ENCODE assay signal across 16 mouse cellular contexts in genomic region chr11:101953441-101953840, GRCm38 (mm10). TPM values are rescaled to one million over a fixed set of nuclear protein-coding genes. Genes with fewer than 3 reads are reported as not detected.
A peak's percentile ranks its signal among the peaks of the same experiment; 100 is the strongest.
DNase-seq lines count a peak whose midpoint lies in the region; ATAC-seq and TF ChIP-seq lines count a peak whose summit lies in the region.
"Had no signal": no experiment of that assay in that cellular context is flagged by ENCODE, and none has a peak within 500 bp of the region (broad histone marks: within the 10 kb centered on the region; RNA-seq: fewer than 3 reads in every experiment).

No protein-coding gene starts in this region.

- TF ChIP-seq CTCF in liver, adult 2 months (IDR thresholded peaks at IDR 0.05; ENCODE audit: low read depth, low read length): no peak

- 35% methylated on average over 4 of the region's 4 CpGs for WGBS in heart, embryonic 12.5 days
- 38% methylated on average over 4 of the region's 4 CpGs for WGBS in liver, adult 2 months
- 63% methylated on average over 4 of the region's 4 CpGs for WGBS in intestine, embryonic 14.5 days
- 44% methylated on average over 4 of the region's 4 CpGs for WGBS in stomach, embryonic 15.5 days

- no peaks in the 10 kb centered on the region for H3K79me2 ChIP-seq in liver, adult 2 months (ENCODE audit: control insufficient read depth, insufficient read depth, low read length)

- H3K36me3 ChIP-seq in heart, embryonic 12.5 days: no peaks in the 10 kb centered on the region
- H3K36me3 ChIP-seq in liver, adult 2 months (ENCODE audit: control insufficient read depth, insufficient read depth, low read length): no peaks in the 10 kb centered on the region
- H3K36me3 ChIP-seq in intestine, embryonic 14.5 days (ENCODE audit: control insufficient read depth, insufficient read depth, low read length): no peaks in the 10 kb centered on the region
- no peaks in the 10 kb centered on the region for H3K36me3 ChIP-seq in stomach, embryonic 15.5 days

- H3K9ac ChIP-seq in heart, embryonic 12.5 days: no peak overlapping the region
- H3K9ac ChIP-seq in liver, adult 2 months (ENCODE audit: low read depth, low read length): no peak overlapping the region
- H3K9ac ChIP-seq in intestine, embryonic 14.5 days (ENCODE audit: low read length): no peak overlapping the region
- no peak overlapping the region for H3K9ac ChIP-seq in stomach, embryonic 15.5 days

- H3K27me3 ChIP-seq in heart, embryonic 12.5 days (replicated peaks): peaks cover 10% of the 10 kb centered on the region; the same call in 1 of the 2 replicates
- H3K27me3 ChIP-seq in liver, adult 2 months (ENCODE audit: control insufficient read depth, insufficient read depth, low read length): no peaks in the 10 kb centered on the region
- 0 out of 2 replicates have a peak, but pooled peaks cover 4% of the 10 kb centered on the region for H3K27me3 ChIP-seq in intestine, embryonic 14.5 days (replicated peaks; ENCODE audit: control insufficient read depth, insufficient read depth, low read length)
- no peaks in the 10 kb centered on the region for H3K27me3 ChIP-seq in stomach, embryonic 15.5 days (replicated peaks)

- no peak overlapping the region for H3K4me3 ChIP-seq in heart, embryonic 12.5 days
- H3K4me3 ChIP-seq in liver, adult 2 months (ENCODE audit: insufficient read depth, low read depth, low read length): no peak overlapping the region
- H3K4me3 ChIP-seq in intestine, embryonic 14.5 days (ENCODE audit: low read depth, low read length): no peak overlapping the region
- no peak overlapping the region for H3K4me3 ChIP-seq in stomach, embryonic 15.5 days (replicated peaks)

- no peaks in the 10 kb centered on the region for H3K9me3 ChIP-seq in heart, embryonic 12.5 days (replicated peaks)
- no peaks in the 10 kb centered on the region for H3K9me3 ChIP-seq in intestine, embryonic 14.5 days (ENCODE audit: control insufficient read depth, low read length)
- no peaks in the 10 kb centered on the region for H3K9me3 ChIP-seq in stomach, embryonic 15.5 days

- H3K27ac ChIP-seq in heart, embryonic 12.5 days (ENCODE audit: poor library complexity, severe bottlenecking): peak overlapping the region; percentile 77
- peak overlapping the region; percentile 66 for H3K27ac ChIP-seq in liver, adult 2 months (replicated peaks; ENCODE audit: insufficient read depth, low read depth, low read length)
- H3K27ac ChIP-seq in intestine, embryonic 14.5 days (ENCODE audit: low read depth): 0 out of 2 replicates have a peak overlapping the region, but pooled peaks have one; percentile 43
- H3K27ac ChIP-seq in stomach, embryonic 15.5 days: peak overlapping the region; percentile 63; the same call in 1 of the 2 replicates

- TF ChIP-seq POLR2A in liver, adult 2 months (IDR thresholded peaks at IDR 0.05; ENCODE audit: extremely low read depth, insufficient read depth, low read length): no peak

- H3K4me2 ChIP-seq in heart, embryonic 12.5 days: peak overlapping the region; percentile 44; the same call in 1 of the 2 replicates
- peak overlapping the region; percentile 33; the same call in 1 of the 2 replicates for H3K4me2 ChIP-seq in intestine, embryonic 14.5 days (ENCODE audit: low read length)
- peak overlapping the region; percentile 36 for H3K4me2 ChIP-seq in stomach, embryonic 15.5 days

- DNase-seq in heart, adult 9 months (ENCODE audit: low spot score in 2 of 2): no peak
- no peak for DNase-seq in liver, adult 2 months (ENCODE audit: extremely low read depth, low read depth, low spot score)
- no peak for DNase-seq in liver
- no peak for DNase-seq in intestine, embryonic 14.5 days (ENCODE audit: low spot score)
- DNase-seq in thymus, postnatal 14 days: no peak
- DNase-seq: cerebellum, adult 2 months; layer of hippocampus, adult 9-11 months; retina, postnatal 1 day had no signal

- peaks cover 48% of the 10 kb centered on the region for H3K4me1 ChIP-seq in heart, embryonic 12.5 days (replicated peaks)
- H3K4me1 ChIP-seq in liver, adult 2 months (ENCODE audit: control insufficient read depth, insufficient read depth, low read length): no peaks in the 10 kb centered on the region; the same call in 1 of the 2 replicates
- peaks cover 11% of the 10 kb centered on the region for H3K4me1 ChIP-seq in intestine, embryonic 14.5 days (replicated peaks; ENCODE audit: control insufficient read depth, insufficient read depth, low read length)
- peaks cover 11% of the 10 kb centered on the region; the same call in 1 of the 2 replicates for H3K4me1 ChIP-seq in stomach, embryonic 15.5 days

- peak; percentile 29; the same call in 1 of the 2 replicates for ATAC-seq in heart, embryonic 12.5 days (ENCODE audit: insufficient number of reproducible peaks, low FRiP score)
- no peak for ATAC-seq in intestine, embryonic 14.5 days (replicated peaks; ENCODE audit: low FRiP score, low TSS enrichment, low read depth)
- no peak for ATAC-seq in stomach, embryonic 15.5 days (ENCODE audit: insufficient read depth, low FRiP score, low read depth)
- ATAC-seq: activated CD4-positive, CD25-positive, alpha-beta regulatory T cell, adult 4 months had no signal

RNA-seq across cellular contexts. Expression of gene Sost, which starts 13.4 kb away (rescaled TPM):
- 0.77 and 1.6 TPM in 2 replicates for polyA plus RNA-seq in heart, embryonic 12.5 days (2016; fragmentation: Nextera tagmentation; extraction: Ambion mirVana)
- not detected in 2 replicates for total RNA-seq in liver, adult 2 months (2014; rRNA removed)
- polyA plus RNA-seq in liver, adult 2 months (2012; rRNA removed): 0.04 and 0.10 TPM in 2 replicates
- not detected in 2 replicates for polyA plus RNA-seq in intestine, embryonic 14.5 days (2014; fragmentation: Nextera tagmentation; extraction: Ambion mirVana)
- polyA plus RNA-seq in stomach, embryonic 15.5 days (2015; fragmentation: Nextera tagmentation; extraction: Ambion mirVana): 0.08 and 0.10 TPM in 2 replicates
- total RNA-seq: hematopoietic stem cell, adult 5-6 weeks had no signal
- polyA plus RNA-seq: activated CD4-positive, CD25-positive, alpha-beta regulatory T cell, adult 4 months; neural tube, embryonic 14.5 days had no signal

RNA-seq across cellular contexts. Expression of gene Cfap97d1, which starts 30.6 kb away (rescaled TPM):
- not detected in 2 replicates for polyA plus RNA-seq in heart, embryonic 12.5 days (2016; fragmentation: Nextera tagmentation; extraction: Ambion mirVana)
- not detected in 2 replicates for total RNA-seq in liver, adult 2 months (2014; rRNA removed)
- polyA plus RNA-seq in liver, adult 2 months (2012; rRNA removed): not detected in 2 replicates
- not detected in 2 replicates for polyA plus RNA-seq in intestine, embryonic 14.5 days (2014; fragmentation: Nextera tagmentation; extraction: Ambion mirVana)
- polyA plus RNA-seq in stomach, embryonic 15.5 days (2015; fragmentation: Nextera tagmentation; extraction: Ambion mirVana): not detected in 2 replicates
- total RNA-seq: hematopoietic stem cell, adult 5-6 weeks; midbrain, postnatal 0 days had no signal
- polyA plus RNA-seq: activated CD4-positive, CD25-positive, alpha-beta regulatory T cell, adult 4 months; cerebellum, adult 2 months; frontal cortex, adult 2 months; limb, embryonic 11.5 days; midbrain, postnatal 0 days; neural tube, embryonic 14.5 days had no signal

RNA-seq across cellular contexts. Expression of gene Dusp3, which starts 33.4 kb away (rescaled TPM):
- 53.7 and 54.9 TPM in 2 replicates for polyA plus RNA-seq in heart, embryonic 12.5 days (2016; fragmentation: Nextera tagmentation; extraction: Ambion mirVana)
- total RNA-seq in liver, adult 2 months (2014; rRNA removed): 15.8 and 21.7 TPM in 2 replicates
- 38.7 and 40.0 TPM in 2 replicates for polyA plus RNA-seq in liver, adult 2 months (2012; rRNA removed)
- 25.3 and 27.0 TPM in 2 replicates for polyA plus RNA-seq in intestine, embryonic 14.5 days (2014; fragmentation: Nextera tagmentation; extraction: Ambion mirVana)
- 22.5 and 25.0 TPM in 2 replicates for polyA plus RNA-seq in stomach, embryonic 15.5 days (2015; fragmentation: Nextera tagmentation; extraction: Ambion mirVana)

RNA-seq across cellular contexts. Expression of gene Meox1, which starts 59.3 kb away (rescaled TPM):
- polyA plus RNA-seq in heart, embryonic 12.5 days (2016; fragmentation: Nextera tagmentation; extraction: Ambion mirVana): 22.7 and 24.1 TPM in 2 replicates
- total RNA-seq in liver, adult 2 months (2014; rRNA removed): 0.07 TPM in 1 of 2 replicates, not detected in the other
- polyA plus RNA-seq in liver, adult 2 months (2012; rRNA removed): 0.05 TPM in 1 of 2 replicates, not detected in the other
- polyA plus RNA-seq in intestine, embryonic 14.5 days (2014; fragmentation: Nextera tagmentation; extraction: Ambion mirVana): 3.3 and 4.0 TPM in 2 replicates
- 5.0 and 5.3 TPM in 2 replicates for polyA plus RNA-seq in stomach, embryonic 15.5 days (2015; fragmentation: Nextera tagmentation; extraction: Ambion mirVana)
- total RNA-seq: hematopoietic stem cell, adult 5-6 weeks had no signal
- polyA plus RNA-seq: activated CD4-positive, CD25-positive, alpha-beta regulatory T cell, adult 4 months had no signal
